Mouse (Mus musculus) left cerebral cortex, adult 6 months (tissue): ENCODE data around the gene Olfr508. TPM values are rescaled to one million over a fixed set of nuclear protein-coding genes. Genes with fewer than 3 reads are reported as not detected.

Source experiments
- long read RNA-seq, 2 experiments: library from polyadenylated mRNA; unstranded; transcript quantifications; one replicate each; pipeline ENCODE4 v2.0.0; 2019 to 2020
- polyA plus RNA-seq: library from polyadenylated mRNA; unstranded; fragments of <200 nt; fragmentation: Nextera tagmentation; gene quantifications from 2 replicates; pipeline ENCODE4 v1.2.3, GENCODE M21; 2021

The Olfr508 gene
- polyA plus RNA-seq, result not detected in 2 replicates
- long read RNA-seq, experiment 1, result 0 reads
- long read RNA-seq, experiment 2, result 0 reads

DNA sequence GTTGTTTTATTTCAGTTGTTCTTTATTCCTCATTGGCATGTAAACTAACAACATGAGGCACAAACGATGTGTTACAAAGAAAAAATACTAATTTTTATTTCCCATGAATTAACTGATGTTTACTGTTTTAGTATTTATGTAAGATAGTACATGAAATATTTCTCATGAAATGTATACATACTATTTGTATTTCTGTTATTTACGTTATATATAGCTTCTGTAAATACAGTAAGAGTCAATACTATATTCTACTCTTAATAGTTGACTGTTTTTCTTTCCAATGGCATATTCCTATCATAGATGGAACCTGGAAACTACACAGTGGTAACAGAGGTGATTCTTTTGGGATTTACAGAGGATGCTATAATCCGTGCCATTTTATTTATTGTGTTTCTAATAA, at the start of gene Olfr508:
TSS of gene Olfr508 (plus strand) at position 301 of the 400 bp plus-strand sequence.

DNA sequence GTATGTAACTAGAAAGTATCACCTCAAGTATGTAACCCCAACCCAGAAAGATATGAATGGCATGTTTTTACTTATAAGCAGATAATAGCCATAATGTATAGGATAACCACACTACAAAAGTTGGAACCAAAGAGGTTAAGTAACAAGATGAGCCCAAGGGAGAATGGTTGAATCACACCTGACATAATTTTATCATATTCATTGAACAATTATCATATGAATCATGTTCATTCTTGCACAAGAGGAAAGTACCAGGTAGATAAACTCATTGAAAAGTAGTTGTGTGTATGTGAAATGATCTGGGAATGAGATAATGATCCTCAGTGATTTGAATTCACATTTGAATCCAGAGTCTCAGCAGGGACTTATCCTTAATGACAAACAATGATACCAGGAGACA, 19.3 kb upstream of the Olfr508 start, which contains the start of gene Olfr506:
TSS of gene Olfr506 (plus strand) at position 301 of the 400 bp plus-strand sequence.

DNA sequence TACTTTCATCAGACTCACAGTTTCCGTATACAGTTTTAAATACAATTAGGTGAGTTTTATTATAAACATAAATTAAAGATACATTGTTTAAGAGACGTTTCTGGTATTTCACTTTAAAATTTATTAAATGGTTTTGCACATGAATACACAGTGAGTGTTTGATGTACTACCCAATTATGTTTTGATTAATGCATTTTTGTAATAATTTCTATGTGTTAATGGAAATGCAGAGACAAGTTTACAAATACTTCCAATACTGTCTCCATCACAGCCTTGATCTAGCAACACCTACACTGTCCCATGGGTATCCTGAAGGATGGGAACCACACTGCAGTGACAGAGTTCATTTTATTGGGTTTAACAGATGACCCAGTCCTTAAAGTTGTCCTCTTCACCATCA, 8.3 kb upstream of the Olfr508 start, which contains the start of gene Olfr507:
TSS of gene Olfr507 (plus strand) at position 301 of the 400 bp plus-strand sequence.

DNA sequence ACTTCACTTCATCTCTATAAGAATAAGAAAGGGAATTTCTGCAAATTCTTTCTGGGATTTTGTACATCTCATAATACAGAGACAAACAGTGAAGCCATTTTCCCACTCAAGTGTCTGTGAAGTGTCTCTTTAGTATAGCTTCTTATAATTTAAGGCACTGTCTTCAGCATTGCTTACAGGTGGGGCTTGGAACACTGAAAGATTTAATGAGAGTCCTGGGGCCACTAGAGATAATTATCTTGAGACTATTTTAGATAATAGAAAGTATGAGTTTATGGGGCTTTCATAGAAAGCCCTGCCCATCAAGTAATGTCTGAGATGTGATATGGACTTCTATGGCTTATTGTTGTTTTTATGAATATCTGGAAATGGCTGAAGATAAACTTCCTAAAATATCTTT, 22.0 kb downstream of the Olfr508 start, which contains the start of gene Olfr509:
TSS of gene Olfr509 (minus strand) at position 101 of the 400 bp plus-strand sequence.

DNA sequence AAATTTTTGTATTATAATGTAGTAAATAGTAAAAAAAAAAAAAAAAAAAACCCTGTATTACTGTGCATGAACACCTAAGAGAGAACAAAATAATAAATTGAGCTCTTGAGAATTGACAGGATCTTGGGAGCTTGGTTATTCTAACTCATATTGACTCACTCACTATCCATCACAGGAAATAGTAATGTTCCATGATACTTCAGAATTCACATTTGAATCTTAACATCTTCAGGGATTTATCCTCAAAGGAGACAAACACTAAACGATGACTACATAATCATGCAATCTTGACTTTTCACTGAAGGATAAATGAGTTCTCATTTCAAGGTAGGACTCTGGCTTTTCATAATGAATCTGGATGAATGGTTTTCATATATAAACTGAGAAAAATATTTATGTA, 36.3 kb downstream of the Olfr508 start, which contains the start of gene Olfr510:
TSS of gene Olfr510 (plus strand) at position 301 of the 400 bp plus-strand sequence.

Other genes with a start within 250 kb of the Olfr508 start
- gene Olfr495, start 236.8 kb upstream of the Olfr508 start, polyA plus RNA-seq, result not detected in 2 replicates
- gene Olfr497, start 209.6 kb upstream of the Olfr508 start, polyA plus RNA-seq, result not detected in 2 replicates
- not detected in 2 replicates for gene Olfr498, start 164.7 kb upstream of the Olfr508 start, polyA plus RNA-seq
- not detected in 2 replicates for gene Olfr502, start 104.9 kb upstream of the Olfr508 start, polyA plus RNA-seq
- gene Olfr503, start 85.5 kb upstream of the Olfr508 start, polyA plus RNA-seq, result not detected in 2 replicates
- gene Olfr504, start 64.2 kb upstream of the Olfr508 start, polyA plus RNA-seq, result not detected in 2 replicates
- gene Olfr506, start 19.2 kb upstream of the Olfr508 start, polyA plus RNA-seq, result not detected in 2 replicates
- not detected in 2 replicates for gene Olfr507, start 8.2 kb upstream of the Olfr508 start, polyA plus RNA-seq
- gene Olfr509, start 21.9 kb downstream of the Olfr508 start, polyA plus RNA-seq, result not detected in 2 replicates
- not detected in 2 replicates for gene Olfr510, start 36.4 kb downstream of the Olfr508 start, polyA plus RNA-seq
- gene Olfr512, start 83.3 kb downstream of the Olfr508 start, polyA plus RNA-seq, result not detected in 2 replicates
- not detected in 2 replicates for gene Olfr513, start 121.0 kb downstream of the Olfr508 start, polyA plus RNA-seq
- not detected in 2 replicates for gene Olfr514, start 196.0 kb downstream of the Olfr508 start, polyA plus RNA-seq
- not detected in 2 replicates for gene Olfr516, start 220.5 kb downstream of the Olfr508 start, polyA plus RNA-seq
- not detected in 2 replicates for gene Olfr517, start 242.4 kb downstream of the Olfr508 start, polyA plus RNA-seq